Mouse (Mus musculus): ENCODE measurements around the gene Srd5a1.
A peak's percentile ranks its signal among the peaks of the same experiment; 100 is the strongest.

Gene Srd5a1

GRCm38 (mm10) chr13:69541776-69542175 lies 69.5 kb downstream of the Srd5a1 start:
- no peak for DNase-seq (ENCODE audit: extremely low spot score, low spot score)

- no peak for DNase-seq (ENCODE audit: extremely low spot score, low spot score)
Observed at GRCm38 (mm10) chr13:69541209-69541608, 70.0 kb downstream of the Srd5a1 start.

- DNase-seq (ENCODE audit: extremely low spot score, low spot score) = no peak
Observed at GRCm38 (mm10) chr13:69538327-69538726, 72.9 kb downstream of the Srd5a1 start.

GRCm38 (mm10) chr13:69537366-69537765 lies 73.9 kb downstream of the Srd5a1 start:
- DNase-seq (ENCODE audit: extremely low spot score, low spot score) = no peak

GRCm38 (mm10) chr13:69536021-69536420 lies 75.2 kb downstream of the Srd5a1 start:
- no peak for DNase-seq (ENCODE audit: extremely low spot score, low spot score)

- DNase-seq (ENCODE audit: extremely low spot score, low spot score) = peak; percentile 99
Observed at GRCm38 (mm10) chr13:69534654-69535551, 76.3 kb downstream of the Srd5a1 start.

- DNase-seq (ENCODE audit: extremely low spot score, low spot score) = no peak
Observed at GRCm38 (mm10) chr13:69534334-69534653, 76.9 kb downstream of the Srd5a1 start, which contains the start of gene Tent4a. Gene Tent4a (minus strand): TSS chr13:69534617.

GRCm38 (mm10) chr13:69533405-69534333 lies 77.6 kb downstream of the Srd5a1 start, which contains the start of gene Nsun2:
Gene Nsun2 (plus strand): TSS chr13:69533746.
- peak; percentile 59 for DNase-seq (ENCODE audit: extremely low spot score, low spot score)

- no peak for DNase-seq (ENCODE audit: extremely low spot score, low spot score)
Observed at GRCm38 (mm10) chr13:69532893-69533404, 78.3 kb downstream of the Srd5a1 start.

GRCm38 (mm10) chr13:69532101-69532892 lies 78.9 kb downstream of the Srd5a1 start:
- no peak for DNase-seq (ENCODE audit: extremely low spot score, low spot score)

- no peak for DNase-seq (ENCODE audit: extremely low spot score, low spot score)
Observed at GRCm38 (mm10) chr13:69531431-69531830, 79.8 kb downstream of the Srd5a1 start.

GRCm38 (mm10) chr13:69530951-69531350 lies 80.3 kb downstream of the Srd5a1 start:
- no peak for DNase-seq (ENCODE audit: extremely low spot score, low spot score)

GRCm38 (mm10) chr13:69530156-69530555 lies 81.1 kb downstream of the Srd5a1 start:
- DNase-seq (ENCODE audit: extremely low spot score, low spot score) = no peak

GRCm38 (mm10) chr13:69528531-69528930 lies 82.7 kb downstream of the Srd5a1 start:
- no peak for DNase-seq (ENCODE audit: extremely low spot score, low spot score)

GRCm38 (mm10) chr13:69525867-69526266 lies 85.4 kb downstream of the Srd5a1 start:
- DNase-seq (ENCODE audit: extremely low spot score, low spot score) = no peak

- no peak for DNase-seq (ENCODE audit: extremely low spot score, low spot score)
Observed at GRCm38 (mm10) chr13:69524158-69524530, 87.1 kb downstream of the Srd5a1 start.
